Mouse (Mus musculus) 3134 (cell line): ENCODE measurements around the gene Serinc2.

ENCODE experiments used
- DNase-seq: peaks from one replicate; pipeline ENCODE4 v3.0.0-alpha.2; 2011; ENCODE audit warnings: low spot score; ENCODE audit not compliant: insufficient read length; ENCODE audit errors: extremely low read depth

Serinc2 gene

GRCm38 (mm10) chr4:130298877-130299628, 20.0 kb upstream of the Serinc2 start:
- no peak for DNase-seq

- DNase-seq, result no peak
Observed at GRCm38 (mm10) chr4:130297123-130297529, 18.1 kb upstream of the Serinc2 start.

GRCm38 (mm10) chr4:130296243-130296965, 17.4 kb upstream of the Serinc2 start:
- DNase-seq, result no peak

- no peak for DNase-seq
Observed at GRCm38 (mm10) chr4:130295047-130295745, 16.2 kb upstream of the Serinc2 start.

GRCm38 (mm10) chr4:130294513-130294912, 15.5 kb upstream of the Serinc2 start:
- no peak for DNase-seq

GRCm38 (mm10) chr4:130292271-130292670, 13.3 kb upstream of the Serinc2 start:
- DNase-seq, result peak; percentile 35

GRCm38 (mm10) chr4:130289824-130290223, 10.8 kb upstream of the Serinc2 start:
- no peak for DNase-seq

GRCm38 (mm10) chr4:130286531-130286930, 7.5 kb upstream of the Serinc2 start:
- no peak for DNase-seq

- DNase-seq, result no peak
Observed at GRCm38 (mm10) chr4:130283826-130284225, 4.8 kb upstream of the Serinc2 start.

GRCm38 (mm10) chr4:130282856-130283255, 3.9 kb upstream of the Serinc2 start:
- no peak for DNase-seq

- DNase-seq, result no peak
Observed at GRCm38 (mm10) chr4:130276573-130277176, 2.3 kb downstream of the Serinc2 start.

GRCm38 (mm10) chr4:130275823-130276105, 3.2 kb downstream of the Serinc2 start:
- DNase-seq, result no peak

GRCm38 (mm10) chr4:130275016-130275822, 3.8 kb downstream of the Serinc2 start:
- DNase-seq, result peak; percentile 29

GRCm38 (mm10) chr4:130274346-130275015, 4.5 kb downstream of the Serinc2 start:
- DNase-seq, result peak; percentile 47

- peak; percentile 69 for DNase-seq
Observed at GRCm38 (mm10) chr4:130273698-130274345, 5.2 kb downstream of the Serinc2 start.

GRCm38 (mm10) chr4:130270611-130271347, 8.2 kb downstream of the Serinc2 start:
- DNase-seq, result peak; percentile 54

- peak; percentile 48 for DNase-seq
Observed at GRCm38 (mm10) chr4:130270089-130270488, 8.9 kb downstream of the Serinc2 start.

- DNase-seq, result no peak
Observed at GRCm38 (mm10) chr4:130268736-130269135, 10.3 kb downstream of the Serinc2 start.

- no peak for DNase-seq
Observed at GRCm38 (mm10) chr4:130267069-130267468, 11.9 kb downstream of the Serinc2 start.
